Mouse (Mus musculus): ENCODE results near the gene 2310039H08Rik.
A peak's percentile ranks its signal among the peaks of the same experiment; 100 is the strongest.
"Not testable (repeated sequence)": the region's sequence is repeated elsewhere in the genome, so short reads cannot be mapped to it uniquely, and the experiment has no call there.

Gene 2310039H08Rik

DNA sequence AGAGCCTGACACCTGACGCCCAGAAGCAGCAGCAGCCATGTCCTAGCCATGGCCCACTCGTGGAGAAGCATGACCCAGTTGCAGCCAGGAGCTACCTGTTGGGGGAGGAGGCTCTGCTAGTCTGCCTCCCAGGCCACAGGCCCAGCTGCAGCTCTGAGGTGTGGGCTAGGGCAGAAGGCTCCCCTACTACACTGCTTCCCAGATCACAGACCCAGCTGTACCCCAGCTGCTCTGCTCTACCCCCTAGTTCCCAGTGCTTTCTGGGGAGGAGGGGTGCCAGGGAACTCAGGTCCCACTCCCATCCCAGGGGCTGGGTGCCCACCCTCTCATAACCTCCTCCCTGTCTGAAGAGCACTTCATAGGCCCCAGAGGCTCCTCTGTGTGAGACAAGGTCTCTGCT lies 8.9 kb upstream of the 2310039H08Rik start, which contains the start of gene Ptcra:
TSS of gene Ptcra (minus strand) at position 169 of the 400 bp plus-strand sequence.
- DNase-seq (ENCODE audit: low spot score) = no peak

- not testable (repeated sequence) for DNase-seq (ENCODE audit: low spot score)
These were observed 7.5 kb upstream of the 2310039H08Rik start for GRCm38 (mm10) chr17:46764916-46765315.

DNA sequence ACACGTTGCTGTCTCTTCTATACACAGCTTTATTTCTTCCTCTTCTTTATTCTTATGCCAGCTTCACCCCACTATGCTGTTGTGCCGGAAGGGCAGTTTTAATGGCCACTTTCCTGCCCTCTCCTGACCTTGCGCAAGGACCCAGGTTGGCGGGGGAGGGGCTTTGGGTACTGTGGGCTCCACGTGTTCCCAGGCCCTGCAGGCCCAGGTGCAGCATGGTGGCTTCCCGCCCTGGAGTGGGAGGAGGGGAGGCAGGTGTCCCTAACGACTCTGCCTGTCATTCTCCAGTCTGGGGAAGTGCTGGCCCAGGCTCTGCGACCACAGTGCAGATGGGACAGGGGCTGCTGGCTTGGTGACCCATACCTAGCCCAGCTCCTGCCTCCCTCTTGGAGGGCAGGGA lies 4.6 kb upstream of the 2310039H08Rik start:
- DNase-seq (ENCODE audit: low spot score) = peak; percentile 61

- DNase-seq (ENCODE audit: low spot score) = no peak
These were observed 1.9 kb upstream of the 2310039H08Rik start for GRCm38 (mm10) chr17:46770546-46770945.

GRCm38 (mm10) chr17:46771025-46771424 lies 1.4 kb upstream of the 2310039H08Rik start:
- DNase-seq (ENCODE audit: low spot score) = no peak

DNA sequence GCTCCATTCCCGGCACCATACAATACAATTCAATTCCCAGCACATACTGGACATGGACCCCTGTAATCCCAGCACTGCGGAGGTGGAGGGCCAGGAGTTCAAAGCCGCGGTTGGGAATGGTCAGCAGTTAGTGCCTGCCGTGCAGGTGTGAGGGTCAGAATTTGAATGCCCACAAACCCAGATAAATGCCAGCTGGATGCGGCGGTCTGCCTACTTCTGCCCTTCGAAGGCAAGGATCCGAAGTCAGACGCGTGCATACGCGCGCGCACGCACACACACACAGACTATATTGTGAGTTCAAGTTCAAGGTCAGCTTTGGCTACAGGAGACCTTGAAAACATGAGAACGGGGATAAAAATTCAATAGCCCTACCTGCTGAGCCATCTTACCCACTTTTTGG lies 819 bp upstream of the 2310039H08Rik start:
- no peak for DNase-seq (ENCODE audit: low spot score)

GRCm38 (mm10) chr17:46772038-46772403 lies 414 bp upstream of the 2310039H08Rik start:
- peak; percentile 16 for DNase-seq (ENCODE audit: low spot score)

DNA sequence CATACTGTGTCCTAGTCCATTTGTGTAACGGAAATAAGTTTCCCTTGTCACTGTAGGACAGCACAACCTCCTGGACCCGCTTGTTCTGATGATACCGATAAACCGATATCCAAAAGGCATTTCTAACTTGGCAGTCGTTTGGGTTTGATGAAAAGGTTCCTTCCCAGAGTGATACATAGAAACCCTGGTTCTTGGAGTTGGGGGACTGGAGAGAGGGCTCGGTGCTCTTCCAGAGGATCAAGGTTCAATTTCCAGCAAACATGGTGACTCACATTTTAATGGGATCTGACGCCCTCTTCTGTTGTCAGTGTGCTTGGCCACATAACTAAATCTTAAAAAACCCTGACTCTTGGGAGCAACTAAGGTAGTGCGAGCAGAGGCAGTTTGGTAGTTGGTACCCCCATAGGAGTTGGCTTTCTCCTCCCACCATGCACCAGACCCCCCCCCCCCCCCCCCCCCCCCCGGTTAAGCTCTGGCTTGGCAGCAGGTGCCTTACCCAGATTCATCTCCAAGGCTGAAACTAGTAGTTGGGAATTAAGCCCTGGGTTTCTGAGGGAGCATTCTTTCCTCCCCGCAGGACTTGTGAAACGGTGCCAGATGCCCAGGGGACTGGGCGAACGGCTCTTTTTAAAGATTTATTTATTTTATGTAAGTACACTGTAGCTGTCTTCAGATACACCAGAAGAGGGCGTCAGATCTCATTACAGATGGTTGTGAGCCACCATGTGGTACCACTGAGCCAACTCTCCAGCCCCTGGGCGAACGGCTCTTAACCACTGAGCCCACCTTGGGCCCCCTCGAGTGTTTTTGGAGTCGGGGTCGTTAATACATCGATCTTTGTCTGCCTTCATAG lies 1.1 kb downstream of the 2310039H08Rik start:
- no peak for DNase-seq (ENCODE audit: low spot score)

DNA sequence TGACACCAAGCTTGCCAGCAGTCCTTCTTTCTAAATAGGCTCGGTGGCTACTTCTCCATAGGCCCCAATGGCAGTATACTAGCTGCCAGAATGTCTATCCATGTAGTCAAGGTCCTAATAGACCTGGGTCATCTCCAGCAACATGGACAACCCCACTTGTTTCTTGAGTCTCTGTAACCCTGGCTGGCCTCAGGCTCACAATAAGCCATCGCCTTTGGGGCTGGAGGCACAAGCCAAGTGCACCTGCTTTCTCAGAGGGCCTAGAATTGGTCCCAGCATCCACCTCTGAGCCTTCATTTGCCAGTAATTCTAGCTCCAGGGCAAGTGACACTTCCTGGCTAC lies 1.7 kb downstream of the 2310039H08Rik start:
- DNase-seq (ENCODE audit: low spot score) = no peak

GRCm38 (mm10) chr17:46775070-46775469 lies 2.6 kb downstream of the 2310039H08Rik start:
- no peak for DNase-seq (ENCODE audit: low spot score)

DNA sequence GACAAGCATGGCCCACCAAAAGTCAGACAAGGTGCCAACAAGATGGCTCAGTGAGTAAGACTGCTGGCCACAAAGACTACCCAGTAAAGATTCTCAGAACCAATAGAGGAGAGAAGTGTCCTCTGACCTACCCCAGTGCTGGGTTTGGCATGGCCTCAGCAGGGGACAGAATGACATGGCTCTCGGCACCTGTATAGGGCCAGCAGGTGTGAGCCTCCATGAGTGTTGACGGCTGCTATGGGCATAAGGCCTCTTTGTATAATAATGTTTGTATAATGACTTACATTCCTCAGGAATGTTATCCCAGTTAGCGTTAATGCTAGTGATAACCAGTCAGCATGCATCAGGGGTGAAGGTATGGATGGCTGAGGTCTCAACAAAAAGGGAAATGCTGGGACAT lies 3.7 kb downstream of the 2310039H08Rik start:
- DNase-seq (ENCODE audit: low spot score) = no peak

- no peak for DNase-seq (ENCODE audit: low spot score)
These were observed 9.4 kb downstream of the 2310039H08Rik start for GRCm38 (mm10) chr17:46781876-46782275.

- DNase-seq (ENCODE audit: low spot score) = peak; percentile 94
These were observed 10.1 kb downstream of the 2310039H08Rik start, which contains the start of gene Rpl7l1 for GRCm38 (mm10) chr17:46782341-46783221. Rpl7l1 (minus strand) TSS chr17:46782672.

DNA sequence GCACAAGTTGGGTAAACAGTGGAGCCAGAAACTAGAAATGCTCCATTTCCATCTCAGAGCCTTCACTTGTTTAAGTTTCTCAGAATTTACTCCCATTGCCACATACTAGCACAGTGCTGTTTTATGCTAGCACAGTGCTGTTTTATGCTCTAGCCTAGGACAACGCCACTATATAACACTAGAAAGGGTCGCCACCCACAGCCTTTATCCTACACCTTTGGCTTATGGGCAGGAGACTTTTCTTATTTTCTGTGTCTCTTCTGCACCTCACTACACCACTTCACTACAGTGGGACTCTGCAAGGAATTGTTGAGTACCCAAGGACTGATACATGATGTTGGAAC lies 10.8 kb downstream of the 2310039H08Rik start:
- DNase-seq (ENCODE audit: low spot score) = no peak

GRCm38 (mm10) chr17:46786952-46787351 lies 14.5 kb downstream of the 2310039H08Rik start:
- no peak for DNase-seq (ENCODE audit: low spot score)

DNA sequence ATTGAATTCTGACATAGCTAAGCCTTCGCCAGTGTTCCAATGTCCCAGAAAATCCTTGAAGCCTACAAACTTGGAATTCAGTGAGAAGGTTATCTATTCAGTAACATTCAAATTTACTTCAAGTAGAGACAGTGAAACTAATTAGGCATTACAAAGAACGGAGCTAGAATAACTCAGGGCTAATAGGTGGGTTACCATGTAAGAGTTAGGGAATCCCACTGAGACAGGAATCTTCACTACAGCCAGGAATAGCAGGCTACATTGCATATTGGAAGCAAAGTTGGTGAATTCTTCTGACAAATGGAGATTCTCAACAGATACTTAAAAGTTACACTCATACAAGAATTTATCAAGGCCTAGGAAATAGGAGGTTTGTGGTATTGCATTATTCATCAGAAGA lies 15.5 kb downstream of the 2310039H08Rik start:
- DNase-seq (ENCODE audit: low spot score) = not testable (repeated sequence)

DNA sequence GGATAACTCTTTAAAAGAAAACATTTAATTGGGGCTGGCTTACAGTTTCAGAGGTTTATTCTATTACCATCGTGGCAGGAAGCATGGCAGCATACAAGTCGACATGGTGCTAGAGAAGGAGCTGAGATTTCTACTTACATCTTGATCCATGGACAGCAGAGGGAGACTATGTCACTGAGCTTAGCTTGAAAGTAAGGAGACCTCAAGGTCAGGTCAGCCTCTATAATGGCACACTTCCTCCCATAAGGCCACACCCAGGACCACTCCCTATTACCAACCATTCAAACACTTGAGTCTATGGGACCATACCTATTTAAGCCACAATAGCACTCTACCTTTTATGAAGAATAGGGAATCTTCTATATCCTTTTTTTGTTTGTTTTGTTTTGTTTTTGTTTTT lies 20.5 kb downstream of the 2310039H08Rik start:
- DNase-seq (ENCODE audit: low spot score) = no peak

GRCm38 (mm10) chr17:46796743-46797142 lies 24.3 kb downstream of the 2310039H08Rik start:
- DNase-seq (ENCODE audit: low spot score) = no peak

- no peak for DNase-seq (ENCODE audit: low spot score)
These were observed 25.0 kb downstream of the 2310039H08Rik start for GRCm38 (mm10) chr17:46797386-46797785.

DNA sequence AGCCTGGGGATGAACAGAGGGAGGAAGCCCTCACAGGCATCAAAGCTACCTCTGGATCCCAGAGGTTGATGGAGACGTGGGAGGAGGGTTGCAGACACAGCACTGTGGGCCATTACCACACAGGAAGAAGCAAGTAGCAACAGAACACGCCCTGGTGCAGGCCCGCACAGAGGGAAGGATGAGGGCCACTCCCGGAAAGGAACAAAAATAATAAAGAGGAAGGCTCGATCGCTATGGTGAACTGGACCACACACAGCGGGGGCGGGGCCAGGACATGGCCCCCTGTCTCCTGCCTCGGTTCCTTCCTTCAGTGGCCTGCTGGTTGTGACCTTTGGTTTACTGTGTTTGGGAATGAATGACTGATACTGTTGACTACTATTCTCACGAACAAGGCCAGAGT lies 27.2 kb downstream of the 2310039H08Rik start:
- no peak for DNase-seq (ENCODE audit: low spot score)

DNA sequence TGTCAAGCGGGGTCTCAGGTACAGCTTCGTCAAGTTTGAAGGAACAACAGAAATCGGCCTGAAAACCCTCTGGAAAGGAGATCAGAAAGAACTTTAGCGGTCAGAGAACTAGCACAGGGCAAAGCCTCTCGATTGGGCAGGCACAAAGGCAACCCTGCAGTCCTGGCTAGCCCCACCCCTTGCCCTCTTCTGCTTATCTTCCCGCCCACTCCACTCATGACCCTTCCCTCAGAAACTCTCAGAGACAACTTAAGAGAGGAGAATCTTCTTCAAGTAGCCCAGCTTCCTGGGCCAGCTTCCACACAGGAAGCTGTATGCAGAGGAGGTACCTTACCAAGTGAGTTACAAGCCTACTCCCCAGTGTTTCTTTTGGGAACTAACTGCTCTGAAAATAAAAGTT lies 29.3 kb downstream of the 2310039H08Rik start:
- no peak for DNase-seq (ENCODE audit: low spot score)

- DNase-seq (ENCODE audit: low spot score) = no peak
These were observed 35.9 kb downstream of the 2310039H08Rik start for GRCm38 (mm10) chr17:46808376-46808775.

Measured in lung, postnatal 25 days (tissue).